Mouse (Mus musculus): ENCODE results near the gene Syce3. TPM values are rescaled to one million over a fixed set of nuclear protein-coding genes. Genes with fewer than 3 reads are reported as not detected.

Gene Syce3
- not detected in 2 replicates for polyA plus RNA-seq (2015; fragmentation: Nextera tagmentation; extraction: Ambion mirVana)

DNA sequence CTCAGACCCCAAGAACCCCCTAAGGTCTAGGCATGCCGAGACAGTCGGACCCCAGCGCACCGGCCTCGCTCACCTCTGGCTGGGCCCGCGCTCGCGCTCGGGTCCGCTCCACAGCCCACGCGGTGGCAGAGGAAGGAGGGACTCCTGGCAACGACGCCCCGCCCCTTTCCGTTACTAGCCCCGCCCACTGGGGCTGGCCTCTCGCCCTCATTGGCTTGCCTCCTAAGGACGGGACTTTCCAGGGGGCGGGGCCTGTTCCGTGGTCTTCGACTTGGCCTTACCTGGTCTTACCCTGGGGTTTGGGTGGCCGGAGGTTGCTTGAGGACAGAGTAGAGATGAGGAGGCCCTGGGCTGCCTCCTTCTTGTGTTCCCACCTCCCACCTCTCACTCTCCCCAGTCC is at the start of gene Syce3:
Syce3 (minus strand) TSS at position 386 of the 400 bp plus-strand sequence.
- no peaks in the 10 kb centered on the region for H3K36me3 ChIP-seq
- WGBS = 87% methylated on average over 22 of the region's 24 CpGs
- no peaks in the 10 kb centered on the region for H3K4me1 ChIP-seq
- H3K27ac ChIP-seq = no peak within 1 kb of the TSS
- no peak within 1 kb of the TSS for H3K4me3 ChIP-seq (replicated peaks)
- H3K9ac ChIP-seq = no peak within 1 kb of the TSS
- H3K27me3 ChIP-seq (replicated peaks) = no peaks in the 10 kb centered on the region
- H3K4me2 ChIP-seq = no peak within 1 kb of the TSS
- ATAC-seq (ENCODE audit: insufficient read depth, low FRiP score, low read depth) = no peak
- no peaks in the 10 kb centered on the region for H3K9me3 ChIP-seq

DNA sequence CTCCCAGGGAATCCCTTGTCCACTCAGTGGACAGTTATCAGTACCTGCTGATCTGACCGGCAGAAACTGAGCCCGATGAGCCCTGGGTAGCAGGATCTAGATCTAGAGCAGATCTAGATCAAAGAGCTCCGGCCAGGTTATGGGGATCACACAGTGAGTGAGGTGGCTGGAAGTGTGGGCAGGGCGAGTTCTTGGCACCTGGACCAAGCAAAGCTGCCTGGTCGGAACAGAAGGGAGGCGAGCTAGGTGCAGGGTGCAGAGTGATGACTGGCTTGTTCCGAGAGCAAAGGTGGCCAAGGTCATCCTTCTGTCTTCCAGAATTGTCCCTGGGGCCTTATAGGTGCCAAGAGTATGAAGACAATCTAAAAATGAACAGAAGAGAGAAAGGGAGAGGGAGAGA is 49.5 kb upstream of the Syce3 start:
- H3K4me3 ChIP-seq (replicated peaks) = no peak overlapping the region
- H3K4me1 ChIP-seq = no peaks in the 10 kb centered on the region
- no peak overlapping the region for H3K27ac ChIP-seq
- no peak for ATAC-seq (ENCODE audit: insufficient read depth, low FRiP score, low read depth)
- 0 out of 2 replicates have a peak, but pooled peaks cover 8% of the 10 kb centered on the region for H3K27me3 ChIP-seq (replicated peaks)
- H3K36me3 ChIP-seq = no peaks in the 10 kb centered on the region
- no peaks in the 10 kb centered on the region for H3K9me3 ChIP-seq
- 83% methylated on average over 7 of the region's 7 CpGs for WGBS
- no peak overlapping the region for H3K9ac ChIP-seq
- H3K4me2 ChIP-seq = no peak overlapping the region

DNA sequence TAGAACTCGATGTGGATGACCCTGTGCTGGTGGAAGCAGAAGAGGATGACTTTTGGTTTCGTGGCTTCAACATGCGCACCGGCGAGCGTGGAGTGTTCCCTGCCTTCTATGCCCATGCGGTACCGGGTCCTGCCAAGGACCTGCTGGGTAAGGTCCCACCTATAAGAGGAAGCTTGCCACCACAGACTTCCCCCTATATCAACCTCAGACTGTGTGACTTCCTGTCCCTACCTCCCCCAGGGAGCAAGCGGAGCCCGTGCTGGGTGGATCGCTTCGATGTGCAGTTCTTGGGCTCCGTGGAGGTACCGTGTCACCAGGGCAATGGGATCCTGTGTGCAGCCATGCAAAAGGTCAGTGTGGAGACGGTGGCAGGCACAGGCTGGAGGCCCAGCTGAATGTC is 48.6 kb upstream of the Syce3 start:
- peaks cover 7% of the 10 kb centered on the region for H3K4me1 ChIP-seq
- H3K36me3 ChIP-seq = no peaks in the 10 kb centered on the region
- H3K27me3 ChIP-seq (replicated peaks) = peaks cover 11% of the 10 kb centered on the region
- 91% methylated on average over 15 of the region's 15 CpGs for WGBS
- H3K4me3 ChIP-seq (replicated peaks) = no peak overlapping the region
- ATAC-seq (ENCODE audit: insufficient read depth, low FRiP score, low read depth) = no peak
- no peak overlapping the region for H3K9ac ChIP-seq
- no peak overlapping the region for H3K4me2 ChIP-seq
- H3K27ac ChIP-seq = no peak overlapping the region
- no peaks in the 10 kb centered on the region for H3K9me3 ChIP-seq

DNA sequence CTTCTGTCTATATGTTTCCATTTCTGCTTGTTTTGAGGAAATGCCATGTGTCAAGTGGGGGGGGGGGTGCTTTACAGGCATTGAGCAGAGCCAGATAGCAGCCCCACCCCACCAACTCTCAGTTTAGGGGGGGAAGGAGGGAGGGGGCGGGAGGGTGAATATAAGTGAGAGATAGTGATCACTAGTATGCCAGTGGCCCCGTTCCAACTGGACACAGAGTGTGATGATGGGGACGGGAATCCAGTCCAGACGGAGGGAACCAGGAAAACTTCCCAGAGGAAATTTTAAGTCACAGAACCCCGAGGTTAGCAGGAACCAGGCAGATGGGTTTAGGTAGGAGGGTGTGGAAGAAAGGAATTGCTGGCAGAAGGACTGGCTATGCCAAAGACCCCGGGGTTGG is 45.3 kb upstream of the Syce3 start:
- no peak for ATAC-seq (ENCODE audit: insufficient read depth, low FRiP score, low read depth)
- H3K27me3 ChIP-seq (replicated peaks) = peaks cover 25% of the 10 kb centered on the region
- H3K4me3 ChIP-seq (replicated peaks) = no peak overlapping the region
- WGBS = 68% methylated on average over 6 of the region's 6 CpGs
- H3K36me3 ChIP-seq = no peaks in the 10 kb centered on the region
- H3K4me2 ChIP-seq = no peak overlapping the region
- H3K27ac ChIP-seq = no peak overlapping the region
- H3K9ac ChIP-seq = no peak overlapping the region
- H3K4me1 ChIP-seq = peaks cover 9% of the 10 kb centered on the region
- no peaks in the 10 kb centered on the region for H3K9me3 ChIP-seq

DNA sequence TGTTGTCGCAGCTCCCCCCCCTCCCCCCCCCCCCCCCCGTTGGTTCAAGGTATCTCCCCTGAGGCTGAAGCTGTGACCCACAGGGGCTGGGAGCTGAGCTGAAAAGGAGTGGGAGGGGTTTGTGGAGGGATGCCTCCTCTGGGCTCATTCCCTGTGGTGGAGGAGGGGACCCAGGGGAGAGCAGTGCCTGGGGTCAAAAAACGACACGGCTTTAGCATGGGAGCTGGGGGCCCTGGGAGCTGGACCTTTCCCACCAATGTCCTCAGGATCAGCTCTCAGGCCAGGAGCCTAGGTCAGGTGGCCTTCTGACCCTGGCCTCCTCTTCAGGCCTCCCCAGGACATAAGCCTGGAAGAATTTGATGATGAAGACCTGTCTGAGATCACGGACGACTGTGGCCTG is 44.6 kb upstream of the Syce3 start:
- Histone ChIP-seq H3K4me3 (replicated peaks) (no peak overlapping the region), H3K9me3 (no peaks in the 10 kb centered on the region), H3K27me3 (replicated peaks) (peaks cover 25% of the 10 kb centered on the region), H3K9ac (no peak overlapping the region), H3K4me2 (peak overlapping the region; percentile 82; the same call in 1 of the 2 replicates), H3K4me1 (peaks cover 9% of the 10 kb centered on the region), H3K27ac (no peak overlapping the region), H3K36me3 (no peaks in the 10 kb centered on the region)
- ATAC-seq (ENCODE audit: insufficient read depth, low FRiP score, low read depth) = no peak
- WGBS = 29% methylated on average over 4 of the region's 6 CpGs

DNA sequence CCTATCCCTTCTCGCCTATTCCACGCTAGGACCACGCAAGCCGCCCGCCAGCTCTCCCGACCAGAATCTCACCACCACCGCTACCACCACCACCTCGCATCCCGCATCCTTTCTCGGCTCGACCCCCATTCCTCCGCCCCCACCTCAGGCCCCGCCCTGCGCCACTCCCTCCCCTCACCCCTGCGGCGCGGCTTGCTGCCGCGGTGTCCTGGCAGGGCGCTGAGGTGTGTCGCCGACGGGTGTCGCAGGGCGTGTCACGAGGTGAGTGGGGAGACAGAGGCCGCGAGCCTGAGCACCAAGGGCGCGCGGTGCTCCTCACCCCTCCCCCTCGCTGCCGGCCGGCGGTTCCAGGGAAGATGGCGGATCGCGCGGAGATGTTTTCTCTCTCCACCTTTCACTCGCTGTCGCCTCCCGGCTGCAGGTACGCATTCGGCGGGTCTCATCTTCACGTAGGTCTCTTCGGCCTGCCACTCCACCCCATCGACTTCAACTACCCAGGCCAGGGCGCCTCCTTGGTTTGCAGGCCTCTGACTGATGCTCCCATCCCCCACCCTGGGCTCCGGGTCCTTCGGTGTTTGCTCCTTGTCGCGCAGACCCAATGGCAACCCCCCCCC is 43.7 kb upstream of the Syce3 start, which contains the start of gene Mapk8ip2:
Mapk8ip2 (plus strand) TSS at position 49 of the 614 bp plus-strand sequence.
- H3K9me3 ChIP-seq = no peaks in the 10 kb centered on the region
- H3K27ac ChIP-seq = no peak within 1 kb of the TSS
- peak within 1 kb of the TSS; percentile 82 for H3K4me2 ChIP-seq
- no peaks in the 10 kb centered on the region for H3K36me3 ChIP-seq
- peak within 1 kb of the TSS; percentile 46 for H3K4me3 ChIP-seq (replicated peaks)
- H3K4me1 ChIP-seq = peaks cover 9% of the 10 kb centered on the region
- WGBS = under 1% methylated on average over 52 of the region's 53 CpGs
- 0 out of 2 replicates have a peak, but pooled peaks have one; percentile 35 for ATAC-seq (ENCODE audit: insufficient read depth, low FRiP score, low read depth)
- no peak within 1 kb of the TSS for H3K9ac ChIP-seq
- peaks cover 25% of the 10 kb centered on the region for H3K27me3 ChIP-seq (replicated peaks)

DNA sequence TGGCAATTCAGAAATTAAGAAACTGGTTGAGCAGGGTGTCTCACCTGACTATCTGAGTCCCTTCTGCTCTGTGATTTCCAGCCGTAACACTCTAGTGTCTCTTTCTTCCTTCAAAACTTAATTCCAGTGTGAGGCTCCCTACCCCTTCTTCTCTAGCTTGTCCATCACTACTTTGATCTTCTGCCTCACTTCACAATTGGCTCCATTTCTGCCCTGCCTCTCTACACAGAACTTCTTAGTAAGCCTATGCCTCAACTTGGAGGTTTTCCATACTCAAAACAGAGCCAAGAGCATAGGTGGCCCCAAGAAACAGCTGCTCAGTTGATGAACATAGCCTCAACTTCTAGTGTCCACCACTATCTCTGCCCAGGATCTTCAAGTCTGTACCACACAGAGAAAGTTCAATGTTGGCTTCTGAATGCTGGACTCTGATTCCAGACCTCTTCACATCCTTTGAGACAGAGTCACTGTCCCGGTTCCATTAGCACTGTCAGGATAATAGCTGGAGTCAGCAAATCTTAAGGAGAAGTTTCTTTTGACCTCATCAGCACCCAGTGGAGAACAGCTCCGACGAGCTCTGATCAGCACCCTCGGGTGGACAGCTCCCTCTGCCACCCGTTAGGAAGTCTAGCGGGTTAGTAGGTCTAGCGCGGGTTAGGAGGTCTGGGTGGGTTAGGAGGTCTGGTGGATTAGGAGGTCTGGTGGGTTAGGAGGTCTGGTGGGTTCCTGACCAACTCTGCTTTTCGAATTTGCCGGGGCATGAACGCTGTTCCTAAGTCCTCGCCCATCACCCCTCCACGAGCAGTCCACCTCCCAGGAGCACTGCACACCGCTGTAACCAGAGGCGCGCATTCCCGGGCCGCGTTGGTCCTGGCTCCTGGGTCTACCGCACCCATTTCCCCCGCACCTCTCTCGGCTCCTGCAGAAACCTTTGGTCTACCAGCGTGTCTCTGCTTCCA is 42.9 kb upstream of the Syce3 start:
- Histone ChIP-seq H3K4me1 (peaks cover 9% of the 10 kb centered on the region), H3K27ac (no peak overlapping the region), H3K27me3 (replicated peaks) (peaks cover 25% of the 10 kb centered on the region), H3K4me2 (peak overlapping the region; percentile 82), H3K4me3 (replicated peaks) (peak overlapping the region; percentile 46), H3K36me3 (no peaks in the 10 kb centered on the region), H3K9ac (no peak overlapping the region), H3K9me3 (no peaks in the 10 kb centered on the region)
- 0 out of 2 replicates have a peak, but pooled peaks have one; percentile 50 for ATAC-seq (ENCODE audit: insufficient read depth, low FRiP score, low read depth)
- 4% methylated on average over 24 of the region's 24 CpGs for WGBS

DNA sequence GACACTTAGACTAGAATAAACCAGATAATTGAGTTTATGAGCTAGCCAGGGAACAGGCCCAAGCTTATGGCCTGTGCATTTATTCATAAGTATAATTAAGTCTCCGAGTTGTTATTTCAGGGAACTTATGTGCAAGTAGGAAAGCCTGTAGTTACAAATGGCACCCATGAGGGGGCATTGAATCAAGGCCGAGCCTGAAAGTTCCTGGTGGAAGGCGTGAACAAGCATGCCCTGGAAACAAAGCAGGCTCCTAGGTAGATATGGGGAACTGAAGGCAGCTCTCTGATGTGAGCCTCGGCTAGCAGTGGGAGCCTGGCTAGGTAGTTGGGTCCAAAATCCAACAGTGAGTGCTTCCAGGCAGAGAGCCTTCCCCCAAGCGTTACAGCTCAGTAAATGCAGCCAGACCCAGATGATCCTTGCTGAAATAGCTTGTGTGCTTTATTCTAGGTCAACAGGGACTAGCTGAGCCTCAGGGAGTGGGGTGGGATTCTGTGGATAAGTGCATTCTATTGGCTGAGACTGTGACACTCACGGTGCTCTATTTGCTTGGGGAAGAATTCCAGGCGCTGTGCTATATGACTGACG is 32.3 kb upstream of the Syce3 start:
- no peaks in the 10 kb centered on the region for H3K36me3 ChIP-seq

DNA sequence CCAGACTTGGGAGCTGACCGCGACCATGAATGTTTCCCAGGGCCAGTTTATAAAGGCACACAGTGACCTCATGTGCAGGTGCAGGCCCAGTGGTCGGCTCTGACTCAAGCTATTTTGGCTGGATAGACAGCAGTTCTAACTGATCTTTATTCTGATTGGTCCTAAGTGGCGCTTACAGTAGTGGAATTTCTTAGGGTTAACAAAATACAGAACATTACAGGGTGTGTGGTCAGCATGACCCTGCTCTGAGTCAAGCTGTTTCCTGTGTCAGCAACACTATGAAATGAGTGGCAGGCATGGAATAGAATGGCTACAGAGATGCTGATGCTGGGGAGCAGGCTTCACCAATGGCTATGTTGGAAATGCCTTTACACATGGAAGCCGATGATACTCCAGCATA is 25.6 kb upstream of the Syce3 start:
- Histone ChIP-seq H3K9ac (no peak overlapping the region), H3K4me1 (no peaks in the 10 kb centered on the region), H3K4me2 (no peak overlapping the region), H3K36me3 (no peaks in the 10 kb centered on the region), H3K27me3 (replicated peaks) (no peaks in the 10 kb centered on the region), H3K4me3 (replicated peaks) (no peak overlapping the region), H3K9me3 (no peaks in the 10 kb centered on the region), H3K27ac (no peak overlapping the region)
- ATAC-seq (ENCODE audit: insufficient read depth, low FRiP score, low read depth) = no peak
- WGBS = 80% methylated on average over 5 of the region's 5 CpGs

More for the DNA sequence above, 32.3 kb upstream of the Syce3 start:
- Histone ChIP-seq H3K27me3 (replicated peaks) (no peaks in the 10 kb centered on the region), H3K4me1 (no peaks in the 10 kb centered on the region), H3K4me3 (replicated peaks) (no peak overlapping the region), H3K27ac (no peak overlapping the region), H3K9ac (no peak overlapping the region), H3K4me2 (no peak overlapping the region), H3K9me3 (no peaks in the 10 kb centered on the region)
- WGBS = 38% methylated on average over 8 of the region's 8 CpGs
- ATAC-seq (ENCODE audit: insufficient read depth, low FRiP score, low read depth) = no peak

DNA sequence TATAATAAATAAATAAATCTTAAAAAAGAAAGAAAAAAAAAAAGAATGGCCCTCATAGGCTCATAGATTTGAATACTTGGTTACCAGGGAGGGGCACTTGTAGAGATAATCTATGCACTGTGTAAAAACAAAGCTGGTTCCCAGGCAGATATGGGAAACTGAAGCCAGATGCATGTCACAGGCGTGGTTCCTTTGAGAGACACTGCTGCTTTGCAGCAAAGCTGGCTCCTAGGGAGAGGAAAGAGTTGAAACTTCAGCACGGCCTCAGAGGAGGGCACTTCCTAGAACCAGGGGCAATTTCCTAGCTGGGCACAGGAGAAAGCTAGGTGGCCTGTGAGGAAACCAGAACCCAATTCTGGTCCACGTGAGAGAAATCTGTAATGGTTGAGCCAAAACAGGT is 23.8 kb upstream of the Syce3 start:
- Histone ChIP-seq H3K4me1 (no peaks in the 10 kb centered on the region), H3K36me3 (no peaks in the 10 kb centered on the region), H3K27ac (no peak overlapping the region), H3K4me3 (replicated peaks) (no peak overlapping the region), H3K9ac (no peak overlapping the region), H3K9me3 (no peaks in the 10 kb centered on the region), H3K27me3 (replicated peaks) (no peaks in the 10 kb centered on the region), H3K4me2 (no peak overlapping the region)
- WGBS = 56% methylated on average over 3 of the region's 3 CpGs
- no peak for ATAC-seq (ENCODE audit: insufficient read depth, low FRiP score, low read depth)

DNA sequence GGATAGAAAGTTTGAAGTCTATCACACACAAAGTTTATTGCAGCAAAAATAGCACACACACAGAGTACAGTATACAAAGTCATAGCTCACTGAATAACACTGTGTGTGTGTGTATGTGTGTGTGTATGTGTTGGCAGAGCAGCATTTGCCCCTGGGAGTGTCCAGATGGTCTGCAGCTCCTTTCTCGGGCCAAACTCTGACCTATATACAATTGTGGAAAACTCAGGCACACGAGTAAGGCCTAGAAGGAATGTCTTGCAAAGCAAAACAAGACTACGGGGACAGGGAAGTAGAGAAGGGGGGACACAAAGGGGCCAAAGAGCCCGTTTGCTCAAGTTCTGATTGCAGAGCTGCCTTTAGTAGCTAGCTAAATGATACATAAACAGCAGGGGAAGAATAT is 22.6 kb upstream of the Syce3 start:
- Histone ChIP-seq H3K9ac (no peak overlapping the region), H3K36me3 (no peaks in the 10 kb centered on the region), H3K4me3 (replicated peaks) (no peak overlapping the region), H3K4me2 (no peak overlapping the region), H3K27ac (no peak overlapping the region), H3K27me3 (replicated peaks) (no peaks in the 10 kb centered on the region), H3K4me1 (peaks cover 7% of the 10 kb centered on the region), H3K9me3 (no peaks in the 10 kb centered on the region)
- 79% methylated on average over 4 of the region's 4 CpGs for WGBS
- no peak for ATAC-seq (ENCODE audit: insufficient read depth, low FRiP score, low read depth)

DNA sequence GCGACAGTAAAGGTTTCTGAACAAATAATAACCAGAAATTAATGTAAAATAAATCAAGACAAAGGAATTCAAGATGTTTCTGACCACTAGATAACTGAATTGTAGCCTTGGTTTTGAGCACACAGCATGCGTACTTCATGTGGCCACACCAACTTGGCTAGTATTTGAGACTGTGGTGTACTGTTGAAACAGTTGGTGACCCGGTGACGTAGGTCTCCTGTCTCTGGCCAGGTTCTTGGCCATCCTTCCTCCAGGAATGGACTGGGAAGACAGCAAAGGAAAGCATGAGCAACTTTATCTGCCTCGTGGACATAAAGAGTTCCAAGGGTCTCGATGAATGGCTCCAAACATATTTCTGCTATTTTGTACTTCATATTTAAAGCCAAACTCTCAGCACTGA is 21.5 kb upstream of the Syce3 start:
- no peaks in the 10 kb centered on the region for H3K9me3 ChIP-seq
- no peak overlapping the region for H3K9ac ChIP-seq
- no peak overlapping the region for H3K4me2 ChIP-seq
- peaks cover 7% of the 10 kb centered on the region for H3K4me1 ChIP-seq
- no peak for ATAC-seq (ENCODE audit: insufficient read depth, low FRiP score, low read depth)
- H3K4me3 ChIP-seq (replicated peaks) = no peak overlapping the region
- H3K27ac ChIP-seq = no peak overlapping the region; the same call in 1 of the 2 replicates
- no peaks in the 10 kb centered on the region for H3K27me3 ChIP-seq (replicated peaks)
- WGBS = 93% methylated on average over 6 of the region's 6 CpGs
- no peaks in the 10 kb centered on the region for H3K36me3 ChIP-seq
